ENCODE assay signal across 22 mouse cellular contexts in the genomic region with DNA sequence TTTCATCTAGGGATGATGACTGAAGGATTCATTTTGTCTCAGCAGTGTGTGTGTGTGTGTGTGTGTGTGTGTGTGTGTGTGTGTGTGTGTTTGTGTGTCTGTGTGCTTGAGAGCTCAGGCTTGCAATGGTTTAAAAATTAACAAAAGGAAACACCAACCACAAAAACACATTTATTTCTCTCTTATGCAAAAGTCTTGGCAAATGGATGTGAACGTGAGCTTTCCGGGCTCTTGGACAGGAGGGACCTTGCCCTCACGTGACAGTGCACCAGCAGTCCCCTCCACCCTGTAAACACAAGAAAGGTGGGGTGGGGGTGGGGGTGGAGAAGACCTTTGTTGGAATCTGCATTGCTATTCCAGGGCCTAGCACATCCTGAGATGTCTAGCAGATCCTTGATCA. TPM values are rescaled to one million over a fixed set of nuclear protein-coding genes. Genes with fewer than 3 reads are reported as not detected.
DNase-seq lines count a peak whose midpoint lies in the region; ATAC-seq and TF ChIP-seq lines count a peak whose summit lies in the region.
"Had no signal": no experiment of that assay in that cellular context is flagged by ENCODE, and none has a peak within 500 bp of the region (broad histone marks: within the 10 kb centered on the region; RNA-seq: fewer than 3 reads in every experiment).

No protein-coding gene starts in this region.

- H3K27me3 ChIP-seq in kidney, adult 2 months (replicated peaks; ENCODE audit: control insufficient read depth, insufficient read depth, low read length), result no peaks in the 10 kb centered on the region
- no peaks in the 10 kb centered on the region for H3K27me3 ChIP-seq in kidney, embryonic 14.5 days (ENCODE audit: control insufficient read depth, insufficient read depth, low read length)
- H3K27me3 ChIP-seq in liver, adult 2 months (ENCODE audit: control insufficient read depth, insufficient read depth, low read length), result peaks cover under 1% of the 10 kb centered on the region; the same call in 1 of the 2 replicates
- H3K27me3 ChIP-seq in liver, embryonic 12.5 days (replicated peaks), result peaks cover 20% of the 10 kb centered on the region
- H3K27me3 ChIP-seq: Patski had no signal

- no peaks in the 10 kb centered on the region; the same call in 1 of the 2 replicates for H3K4me1 ChIP-seq in kidney, adult 2 months (ENCODE audit: control insufficient read depth, insufficient read depth, low read length)
- H3K4me1 ChIP-seq in kidney, embryonic 14.5 days (ENCODE audit: control insufficient read depth, insufficient read depth, low read length), result 0 out of 2 replicates have a peak, but pooled peaks cover 3% of the 10 kb centered on the region
- no peaks in the 10 kb centered on the region for H3K4me1 ChIP-seq in liver, adult 2 months (ENCODE audit: control insufficient read depth, insufficient read depth, low read length)
- H3K4me1 ChIP-seq in liver, embryonic 12.5 days, result peaks cover 6% of the 10 kb centered on the region

- H3K4me2 ChIP-seq in kidney, embryonic 14.5 days (replicated peaks; ENCODE audit: low read depth, low read length), result no peak overlapping the region
- no peak overlapping the region for H3K4me2 ChIP-seq in liver, embryonic 12.5 days

- H3K36me3 ChIP-seq in kidney, adult 2 months (ENCODE audit: control insufficient read depth, insufficient read depth, low read length), result no peaks in the 10 kb centered on the region
- H3K36me3 ChIP-seq in kidney, embryonic 14.5 days (ENCODE audit: control insufficient read depth, insufficient read depth, low read length), result no peaks in the 10 kb centered on the region
- no peaks in the 10 kb centered on the region for H3K36me3 ChIP-seq in liver, adult 2 months (ENCODE audit: control insufficient read depth, insufficient read depth, low read length)
- no peaks in the 10 kb centered on the region for H3K36me3 ChIP-seq in liver, embryonic 12.5 days
- H3K36me3 ChIP-seq: G1E had no signal

- H3K9me3 ChIP-seq in kidney, embryonic 14.5 days (ENCODE audit: control insufficient read depth, low read length), result no peaks in the 10 kb centered on the region
- H3K9me3 ChIP-seq in liver, embryonic 12.5 days (replicated peaks), result no peaks in the 10 kb centered on the region

- ATAC-seq in kidney, embryonic 14.5 days (ENCODE audit: low FRiP score, low TSS enrichment), result no peak
- ATAC-seq in liver, embryonic 12.5 days, result no peak
- ATAC-seq: activated CD4-positive, CD25-positive, alpha-beta regulatory T cell, adult 4 months; CD4-positive, CD25-positive, alpha-beta regulatory T cell, adult 4 months; Patski had no signal

- peak; percentile 1 for DNase-seq in adrenal gland, postnatal 14 days
- DNase-seq in adrenal gland, adult 8-10 months, result no peak
- peak; percentile 56 for DNase-seq in kidney, adult 2 months
- peak; percentile 51 for DNase-seq in liver, adult 2 months (ENCODE audit: extremely low read depth, low read depth, low spot score)
- peak; percentile 38 for DNase-seq in yolk sac, embryonic 10.5 days (ENCODE audit: low spot score)
- DNase-seq in thymus, postnatal 10 days (ENCODE audit: low spot score in 2 of 2), result no peak
- DNase-seq: adrenal gland, adult 2 months; adrenal gland, postnatal 10 days; adrenal gland, postnatal 25 days; adrenal gland, postnatal 36 days; B cell, adult 2 months; cerebellum, adult 11 months; cerebellum, adult 11-12 months; cerebellum, adult 18-20 months; cerebellum, adult 2 months had no signal

- H3K4me3 ChIP-seq in kidney, adult 2 months (ENCODE audit: insufficient read depth, low read depth, low read length), result no peak overlapping the region
- no peak overlapping the region for H3K4me3 ChIP-seq in kidney, embryonic 14.5 days (ENCODE audit: low read length)
- no peak overlapping the region for H3K4me3 ChIP-seq in liver, adult 2 months (ENCODE audit: insufficient read depth, low read depth, low read length)
- no peak overlapping the region for H3K4me3 ChIP-seq in liver, embryonic 12.5 days

- no peak overlapping the region for H3K27ac ChIP-seq in kidney, adult 2 months (ENCODE audit: insufficient read depth, low read depth, low read length)
- no peak overlapping the region for H3K27ac ChIP-seq in kidney, embryonic 14.5 days (ENCODE audit: low read depth, low read length)
- no peak overlapping the region for H3K27ac ChIP-seq in liver, adult 2 months (replicated peaks; ENCODE audit: insufficient read depth, low read depth, low read length)
- H3K27ac ChIP-seq in liver, embryonic 12.5 days, result no peak overlapping the region

- WGBS in kidney, adult 2 months, result 32% methylated on average over 3 of the region's 3 CpGs
- WGBS in kidney, embryonic 14.5 days, result 64% methylated on average over 3 of the region's 3 CpGs
- WGBS in liver, adult 2 months, result 22% methylated on average over 3 of the region's 3 CpGs
- 70% methylated on average over 3 of the region's 3 CpGs for WGBS in liver, embryonic 12.5 days (ENCODE audit: insufficient replicate concordance)

- TF ChIP-seq POLR2A in kidney, adult 2 months (IDR thresholded peaks at IDR 0.05; ENCODE audit: low read depth, low read length), result no peak
- TF ChIP-seq POLR2A in liver, adult 2 months (IDR thresholded peaks at IDR 0.05; ENCODE audit: extremely low read depth, insufficient read depth, low read length), result no peak

- no peaks in the 10 kb centered on the region for H3K79me2 ChIP-seq in liver, adult 2 months (ENCODE audit: control insufficient read depth, insufficient read depth, low read length)

- no peak overlapping the region for H3K9ac ChIP-seq in kidney, embryonic 14.5 days (ENCODE audit: low read depth, low read length)
- H3K9ac ChIP-seq in liver, adult 2 months (ENCODE audit: low read depth, low read length), result no peak overlapping the region
- no peak overlapping the region for H3K9ac ChIP-seq in liver, embryonic 12.5 days

- no peak for TF ChIP-seq CTCF in kidney, adult 2 months (conservative IDR thresholded peaks at IDR 0.05; ENCODE audit: insufficient read depth, insufficient read length, low read depth, low read length)
- TF ChIP-seq CTCF in liver, adult 2 months (IDR thresholded peaks at IDR 0.05; ENCODE audit: low read depth, low read length), result no peak

RNA-seq across cellular contexts. Expression of gene Arhgef17, which starts 5.6 kb away (rescaled TPM):
- total RNA-seq in adrenal gland, postnatal 14 days (2021), result 43.9 and 47.2 TPM in 2 replicates
- 100 to 1,000 TPM in 3 of 4 experiments, 10 to 100 TPM in 1; 95.8 to 118 (median 108) TPM for total RNA-seq in adrenal gland, adult 8-10 months (2022)
- 25.4 and 29.3 TPM in 2 replicates for polyA plus RNA-seq in kidney, adult 2 months (2012; rRNA removed)
- polyA plus RNA-seq in kidney, embryonic 14.5 days (2014; fragmentation: Nextera tagmentation; extraction: Ambion mirVana), result 11.6 and 15.5 TPM in 2 replicates
- 1.2 and 2.1 TPM in 2 replicates for total RNA-seq in liver, adult 2 months (2014; rRNA removed)
- 1.4 and 1.8 TPM in 2 replicates for polyA plus RNA-seq in liver, adult 2 months (2012; rRNA removed)
- polyA plus RNA-seq in liver, embryonic 12.5 days (2016; fragmentation: Nextera tagmentation; extraction: Ambion mirVana), result 1.7 and 2.2 TPM in 2 replicates
- polyA plus RNA-seq: CD4-positive, CD25-positive, alpha-beta regulatory T cell, adult 4 months had no signal

RNA-seq across cellular contexts. Expression of gene P2ry6, which starts 37.0 kb away (rescaled TPM):
- total RNA-seq in adrenal gland, postnatal 14 days (2021), result 2.4 and 4.8 TPM in 2 replicates
- 1 to 10 TPM; 5.4 to 9.5 (median 6.5) TPM for total RNA-seq in adrenal gland, adult 8-10 months (2022)
- polyA plus RNA-seq in kidney, adult 2 months (2012; rRNA removed), result 7.6 and 9.6 TPM in 2 replicates
- polyA plus RNA-seq in kidney, embryonic 14.5 days (2014; fragmentation: Nextera tagmentation; extraction: Ambion mirVana), result 3.6 and 4.4 TPM in 2 replicates
- 0.92 and 1.5 TPM in 2 replicates for total RNA-seq in liver, adult 2 months (2014; rRNA removed)
- polyA plus RNA-seq in liver, adult 2 months (2012; rRNA removed), result 1.6 and 4.3 TPM in 2 replicates
- polyA plus RNA-seq in liver, embryonic 12.5 days (2016; fragmentation: Nextera tagmentation; extraction: Ambion mirVana), result 3.4 and 3.6 TPM in 2 replicates
- total RNA-seq: MEL had no signal
- polyA plus RNA-seq: CD4-positive, CD25-positive, alpha-beta regulatory T cell, adult 4 months had no signal

Comparison
In these comparisons a context has a peak if more than half of its experiments do, and no peak if none do; other contexts are left out.
1. DNase-seq: peak in adrenal gland, postnatal 14 days (single experiment), kidney, adult 2 months (single experiment), liver, adult 2 months (single experiment) and yolk sac, embryonic 10.5 days (single experiment); none in adrenal gland, adult 8-10 months (single experiment) and thymus, postnatal 10 days (0 of 2).